11 mouse cellular contexts compared by ENCODE assay signal in the genomic region with DNA sequence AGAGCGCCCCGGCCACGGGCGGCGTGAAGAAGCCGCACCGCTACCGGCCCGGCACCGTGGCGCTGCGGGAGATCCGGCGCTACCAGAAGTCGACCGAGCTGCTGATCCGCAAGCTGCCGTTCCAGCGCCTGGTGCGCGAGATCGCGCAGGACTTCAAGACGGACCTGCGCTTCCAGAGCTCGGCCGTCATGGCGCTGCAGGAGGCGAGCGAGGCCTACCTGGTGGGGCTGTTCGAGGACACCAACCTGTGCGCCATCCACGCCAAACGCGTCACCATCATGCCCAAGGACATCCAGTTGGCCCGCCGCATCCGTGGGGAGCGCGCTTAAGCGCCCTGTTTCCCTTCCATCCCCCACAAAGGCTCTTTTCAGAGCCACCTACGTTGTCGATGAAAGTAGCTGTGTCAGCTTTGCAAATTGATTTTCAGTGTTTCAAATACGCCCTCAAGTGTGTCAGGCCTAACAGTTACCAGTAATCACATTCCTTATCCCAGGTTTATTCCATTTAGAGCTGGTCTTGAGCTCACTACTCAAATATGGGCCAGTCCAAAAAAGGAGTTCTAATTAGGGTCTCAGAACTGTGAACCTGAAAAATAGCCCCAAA. TPM values are rescaled to one million over a fixed set of nuclear protein-coding genes. Genes with fewer than 3 reads are reported as not detected.
DNase-seq lines count a peak whose midpoint lies in the region; ATAC-seq and TF ChIP-seq lines count a peak whose summit lies in the region.
"Not testable (repeated sequence)": the region's sequence is repeated elsewhere in the genome, so short reads cannot be mapped to it uniquely, and the experiment has no call there.
"Had no signal": no experiment of that assay in that cellular context is flagged by ENCODE, and none has a peak within 500 bp of the region (broad histone marks: within the 10 kb centered on the region; RNA-seq: fewer than 3 reads in every experiment).

No protein-coding gene starts in this region.

- ATAC-seq in erythroblast, adult 5-6 weeks (replicated peaks; ENCODE audit: low FRiP score, poor library complexity, severe bottlenecking), result peak; percentile 33
- ATAC-seq in heart, embryonic 14.5 days (ENCODE audit: insufficient number of reproducible peaks, insufficient read depth, low FRiP score, low read depth), result 0 out of 2 replicates have a peak, but pooled peaks have one; percentile 11
- peak; percentile 46 for ATAC-seq in liver, embryonic 11.5 days (replicated peaks; ENCODE audit: low FRiP score)
- peak; percentile 62 for ATAC-seq in midbrain, embryonic 11.5 days (ENCODE audit: low FRiP score)

- H3K4me1 ChIP-seq in bone marrow macrophage, adult 2 months (ENCODE audit: control insufficient read depth, insufficient read depth, low read length), result peaks cover 20% of the 10 kb centered on the region
- peaks cover 7 to 13% of the 10 kb centered on the region in 2 experiments for H3K4me1 ChIP-seq in heart, embryonic 14.5 days (ENCODE audit: control insufficient read depth in 2 of 2, insufficient read depth in 2 of 2, low read length in 2 of 2)
- H3K4me1 ChIP-seq in liver, embryonic 11.5 days (replicated peaks; ENCODE audit: control insufficient read depth, insufficient read depth, low read length), result peaks cover 16% of the 10 kb centered on the region
- H3K4me1 ChIP-seq in midbrain, embryonic 11.5 days (ENCODE audit: control insufficient read depth, insufficient read depth, low read length), result peaks cover 14% of the 10 kb centered on the region

- H3K9ac ChIP-seq in heart, embryonic 14.5 days (ENCODE audit: low read length), result peak overlapping the region; percentile 79
- H3K9ac ChIP-seq in liver, embryonic 11.5 days (ENCODE audit: low read depth, low read length), result peak overlapping the region; percentile 88
- peak overlapping the region; percentile 81 for H3K9ac ChIP-seq in midbrain, embryonic 11.5 days (ENCODE audit: low read length)

- DNase-seq in B cell, adult 2 months, result peak; percentile 51 to 59
- DNase-seq in kidney, adult 18-20 months, result peak; percentile 33
- DNase-seq in liver, embryonic 11.5 days (ENCODE audit: low spot score), result not testable (repeated sequence)
- DNase-seq in midbrain, embryonic 11.5 days (ENCODE audit: low spot score, missing footprints), result peak; percentile 97
- DNase-seq in spleen, adult 18-20 months, result peak; percentile 18 to 36

- peak overlapping the region; percentile 94 for H3K27ac ChIP-seq in bone marrow macrophage, adult 2 months (ENCODE audit: insufficient read depth, low read depth, low read length)
- H3K27ac ChIP-seq in heart, embryonic 14.5 days (replicated peaks in 1 of 2; ENCODE audit: control insufficient read depth in 1 of 2, insufficient read depth in 1 of 2, low read depth in 2 of 2, low read length in 2 of 2), result peak overlapping the region; percentile 87 to 95
- H3K27ac ChIP-seq in liver, embryonic 11.5 days (ENCODE audit: low read depth, low read length), result peak overlapping the region; percentile 100
- peak overlapping the region; percentile 97 for H3K27ac ChIP-seq in midbrain, embryonic 11.5 days (ENCODE audit: low read depth, low read length)

- H3K9me3 ChIP-seq in heart, embryonic 14.5 days (ENCODE audit: control insufficient read depth, low read length); liver, embryonic 11.5 days (ENCODE audit: control insufficient read depth, low read length); midbrain, embryonic 11.5 days (ENCODE audit: control insufficient read depth, low read length): not testable (repeated sequence)

- TF ChIP-seq CTCF in bone marrow macrophage, adult 2 months (IDR thresholded peaks at IDR 0.05; ENCODE audit: low read depth, low read length), result not testable (repeated sequence)

- H3K27me3 ChIP-seq in heart, embryonic 14.5 days (ENCODE audit: control insufficient read depth, insufficient read depth, low read length); liver, embryonic 11.5 days (replicated peaks; ENCODE audit: control insufficient read depth, insufficient read depth, low read length); midbrain, embryonic 11.5 days (ENCODE audit: control insufficient read depth, insufficient read depth, low read length): not testable (repeated sequence)

- peak overlapping the region; percentile 69 for H3K4me3 ChIP-seq in bone marrow macrophage, adult 2 months (ENCODE audit: insufficient read depth, low read length)
- peak overlapping the region; percentile 49 to 53 for H3K4me3 ChIP-seq in heart, embryonic 14.5 days (ENCODE audit: control insufficient read depth in 1 of 2, insufficient read depth in 1 of 2, low read depth in 1 of 2, low read length in 2 of 2)
- H3K4me3 ChIP-seq in liver, embryonic 11.5 days (ENCODE audit: low read depth, low read length), result peak overlapping the region; percentile 53
- H3K4me3 ChIP-seq in midbrain, embryonic 11.5 days (ENCODE audit: low read depth, low read length), result peak overlapping the region; percentile 40

- WGBS in heart, embryonic 14.5 days, result 2% methylated on average over 9 of the region's 44 CpGs
- under 1% methylated on average over 12 of the region's 44 CpGs for WGBS in liver, embryonic 11.5 days
- WGBS in midbrain, embryonic 11.5 days, result 0% methylated on average over 12 of the region's 44 CpGs

- peak overlapping the region; percentile 95 for H3K4me2 ChIP-seq in heart, embryonic 14.5 days (ENCODE audit: low read length)
- peak overlapping the region; percentile 82 for H3K4me2 ChIP-seq in liver, embryonic 11.5 days
- H3K4me2 ChIP-seq in midbrain, embryonic 11.5 days, result peak overlapping the region; percentile 82

- TF ChIP-seq POLR2A in bone marrow macrophage, adult 2 months (IDR thresholded peaks at IDR 0.05; ENCODE audit: borderline replicate concordance, low read depth, low read length), result not testable (repeated sequence)

- H3K36me3 ChIP-seq in heart, embryonic 14.5 days (ENCODE audit: control insufficient read depth, insufficient read depth, low read length); liver, embryonic 11.5 days (ENCODE audit: control insufficient read depth, insufficient read depth, low read length); midbrain, embryonic 11.5 days (ENCODE audit: control insufficient read depth, insufficient read depth, low read length): not testable (repeated sequence)

RNA-seq across cellular contexts. Expression of a gene that starts 0.4 kb away (rescaled TPM):
- 4.8 and 5.0 TPM in 2 replicates for polyA plus RNA-seq in bone marrow macrophage, adult 2 months (2012; ENCODE audit: insufficient read depth, insufficient read length, missing spikeins)
- 373 and 489 TPM in 2 replicates for total RNA-seq in erythroblast, adult 5-6 weeks (2015; ENCODE audit: low replicate concordance)
- 312 and 340 TPM in 2 replicates for total RNA-seq in erythroblast, adult 5-6 weeks (2017; ENCODE audit: low replicate concordance)
- 26.9 and 32.0 TPM in 2 replicates for polyA plus RNA-seq in heart, embryonic 14.5 days (2014; fragmentation: Nextera tagmentation; extraction: Ambion mirVana)
- 45.6 and 60.2 TPM in 2 replicates for polyA plus RNA-seq in liver, embryonic 11.5 days (2014; fragmentation: Nextera tagmentation; extraction: Ambion mirVana)
- polyA plus RNA-seq in midbrain, embryonic 11.5 days (2014; fragmentation: Nextera tagmentation; extraction: Ambion mirVana), result 94.4 and 97.1 TPM in 2 replicates

RNA-seq across cellular contexts. Expression of a gene that starts 0.7 kb away (rescaled TPM):
- 3.1 and 3.6 TPM in 2 replicates for polyA plus RNA-seq in bone marrow macrophage, adult 2 months (2012; ENCODE audit: insufficient read depth, insufficient read length, missing spikeins)
- 715 and 759 TPM in 2 replicates for total RNA-seq in erythroblast, adult 5-6 weeks (2015; ENCODE audit: low replicate concordance)
- 2,995 and 4,039 TPM in 2 replicates for total RNA-seq in erythroblast, adult 5-6 weeks (2017; ENCODE audit: low replicate concordance)
- 4.0 and 7.9 TPM in 2 replicates for polyA plus RNA-seq in heart, embryonic 14.5 days (2014; fragmentation: Nextera tagmentation; extraction: Ambion mirVana)
- 15.1 and 18.9 TPM in 2 replicates for polyA plus RNA-seq in liver, embryonic 11.5 days (2014; fragmentation: Nextera tagmentation; extraction: Ambion mirVana)
- polyA plus RNA-seq in midbrain, embryonic 11.5 days (2014; fragmentation: Nextera tagmentation; extraction: Ambion mirVana), result 18.3 and 26.8 TPM in 2 replicates

RNA-seq across cellular contexts. Expression of a gene that starts 5.8 kb away (rescaled TPM):
- polyA plus RNA-seq in bone marrow macrophage, adult 2 months (2012; ENCODE audit: insufficient read depth, insufficient read length, missing spikeins), result 1.9 and 3.1 TPM in 2 replicates
- 114 and 128 TPM in 2 replicates for total RNA-seq in erythroblast, adult 5-6 weeks (2015; ENCODE audit: low replicate concordance)
- total RNA-seq in erythroblast, adult 5-6 weeks (2017; ENCODE audit: low replicate concordance), result 46.8 and 67.0 TPM in 2 replicates
- polyA plus RNA-seq in heart, embryonic 14.5 days (2014; fragmentation: Nextera tagmentation; extraction: Ambion mirVana), result 3.4 and 5.0 TPM in 2 replicates
- 3.5 and 5.0 TPM in 2 replicates for polyA plus RNA-seq in liver, embryonic 11.5 days (2014; fragmentation: Nextera tagmentation; extraction: Ambion mirVana)
- polyA plus RNA-seq in midbrain, embryonic 11.5 days (2014; fragmentation: Nextera tagmentation; extraction: Ambion mirVana), result 5.0 and 5.4 TPM in 2 replicates

RNA-seq across cellular contexts. Expression of a gene that starts 22.4 kb away (rescaled TPM):
- 4.9 and 7.4 TPM in 2 replicates for polyA plus RNA-seq in bone marrow macrophage, adult 2 months (2012; ENCODE audit: insufficient read depth, insufficient read length, missing spikeins)
- total RNA-seq in erythroblast, adult 5-6 weeks (2015; ENCODE audit: low replicate concordance), result 16.7 and 20.9 TPM in 2 replicates
- 15.1 TPM in 1 of 2 replicates, not detected in the other for total RNA-seq in erythroblast, adult 5-6 weeks (2017; ENCODE audit: low replicate concordance)
- polyA plus RNA-seq in heart, embryonic 14.5 days (2014; fragmentation: Nextera tagmentation; extraction: Ambion mirVana), result 1.2 TPM in 1 of 2 replicates, not detected in the other
- polyA plus RNA-seq in liver, embryonic 11.5 days (2014; fragmentation: Nextera tagmentation; extraction: Ambion mirVana), result 0.93 and 1.5 TPM in 2 replicates
- 1.1 and 2.7 TPM in 2 replicates for polyA plus RNA-seq in midbrain, embryonic 11.5 days (2014; fragmentation: Nextera tagmentation; extraction: Ambion mirVana)
- total RNA-seq: adrenal gland, postnatal 25 days; heart, adult 18-20 months; layer of hippocampus, adult 8-10 months had no signal

RNA-seq across cellular contexts. Expression of a gene that starts 23.6 kb away (rescaled TPM):
- polyA plus RNA-seq in bone marrow macrophage, adult 2 months (2012; ENCODE audit: insufficient read depth, insufficient read length, missing spikeins), result not detected in 2 replicates
- not detected in 2 replicates for total RNA-seq in erythroblast, adult 5-6 weeks (2015; ENCODE audit: low replicate concordance)
- 1,803 and 3,861 TPM in 2 replicates for total RNA-seq in erythroblast, adult 5-6 weeks (2017; ENCODE audit: low replicate concordance)
- polyA plus RNA-seq in heart, embryonic 14.5 days (2014; fragmentation: Nextera tagmentation; extraction: Ambion mirVana), result 22.5 and 26.3 TPM in 2 replicates
- polyA plus RNA-seq in liver, embryonic 11.5 days (2014; fragmentation: Nextera tagmentation; extraction: Ambion mirVana), result 12.1 and 12.7 TPM in 2 replicates
- polyA plus RNA-seq in midbrain, embryonic 11.5 days (2014; fragmentation: Nextera tagmentation; extraction: Ambion mirVana), result 16.3 and 17.4 TPM in 2 replicates

Comparison
In these comparisons a context has a peak if more than half of its experiments do, and no peak if none do; other contexts are left out.
1. ATAC-seq: peak in every context shown above with its lines; median percentile 62 in midbrain, embryonic 11.5 days; 46 in liver, embryonic 11.5 days; 33 in erythroblast, adult 5-6 weeks; 11 in heart, embryonic 14.5 days.